Mouse (Mus musculus): ENCODE data around the gene Samd13.

DNA sequence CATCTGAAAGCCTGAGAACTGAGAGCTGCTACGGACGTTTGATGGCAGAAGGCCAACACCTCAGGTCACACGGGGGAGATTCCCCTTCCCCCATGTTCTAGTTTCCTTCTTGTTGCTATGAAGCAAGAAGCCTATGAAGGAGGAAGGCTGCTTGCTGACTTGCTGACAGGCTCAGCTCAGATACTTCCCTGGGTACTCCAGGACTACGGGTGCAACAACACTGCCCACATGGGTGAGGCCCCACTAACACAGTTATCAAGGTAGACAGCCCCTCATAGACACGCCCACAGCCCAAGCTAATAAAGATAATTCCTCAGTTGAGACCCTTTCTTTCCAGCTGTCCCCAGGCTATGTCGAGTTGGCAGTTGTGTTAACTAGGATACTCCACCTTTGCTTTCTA is 31.7 kb downstream of the Samd13 start:
- no peak for TF ChIP-seq CTCF (IDR thresholded peaks at IDR 0.05; ENCODE audit: low read depth)
- peak; percentile 54; the same call in 1 of the 2 replicates for TF ChIP-seq EP300 (IDR thresholded peaks at IDR 0.05; ENCODE audit: low read depth)
